Mouse (Mus musculus) heart, postnatal 0 days (tissue): ENCODE measurements at regions not wholly inside any gene's neighbourhood (a gene's known extent, or its start where the extent isn't known, plus 50 kb on each side); places are given as distances from the start of the nearest gene placed in this dataset.
A peak's percentile ranks its signal among the peaks of the same experiment; 100 is the strongest.

Source experiments
- ATAC-seq: fragments of 200-750 bp; cut with Nextera tagmentation; 2 replicates; pipeline ENCODE4 v1.8.0; 2017; ENCODE audit warnings: low read depth, moderate number of reproducible peaks, moderate library complexity; ENCODE audit not compliant: insufficient read depth
- DNase-seq: peaks from one replicate; pipeline ENCODE4 v3.0.0-alpha.2; 2016; ENCODE audit warnings: low spot score
- H3K27ac ChIP-seq: fragments of 300-500 bp; sonication (generic); 2 replicates; pipeline ENCODE4 v1.5.1; 2014; ENCODE audit warnings: low read depth, mild to moderate bottlenecking
- H3K27me3 ChIP-seq: fragments of 300-500 bp; sonication (generic); 2 replicates; pipeline ENCODE4 v1.6.1; 2014; ENCODE audit warnings: low read length, mixed read lengths; ENCODE audit not compliant: control insufficient read depth, insufficient read depth
- H3K36me3 ChIP-seq: fragments of 300-500 bp; sonication (generic); replicated peaks from 2 replicates; pipeline ENCODE4 v1.6.1; 2014; ENCODE audit warnings: low read length, mixed read lengths; ENCODE audit not compliant: control insufficient read depth, insufficient read depth
- H3K4me1 ChIP-seq: fragments of 300-500 bp; sonication (generic); 2 replicates; pipeline ENCODE4 v1.6.1; 2014; ENCODE audit warnings: antibody characterized with exemption; ENCODE audit not compliant: control insufficient read depth, insufficient read depth
- H3K4me2 ChIP-seq: fragments of 300-500 bp; sonication (generic); 2 replicates; pipeline ENCODE4 v1.6.1; 2014; ENCODE audit warnings: low read depth, mild to moderate bottlenecking, low read length, moderate library complexity
- H3K4me3 ChIP-seq: fragments of 300-500 bp; sonication (generic); 2 replicates; pipeline ENCODE4 v1.5.1; 2014; ENCODE audit warnings: low read depth, low read length
- H3K9ac ChIP-seq: fragments of 300-500 bp; sonication (generic); replicated peaks from 2 replicates; pipeline ENCODE4 v1.6.1; 2014; ENCODE audit warnings: low read depth, low read length, mixed read lengths
- H3K9me3 ChIP-seq: fragments of 300-500 bp; sonication (generic); replicated peaks from 2 replicates; pipeline ENCODE4 v1.6.1; 2016; ENCODE audit warnings: low read length; ENCODE audit not compliant: control insufficient read depth
- CTCF ChIP-seq: IDR thresholded peaks from 2 replicates; pipeline ENCODE4 v1.5.1; 2016; ENCODE audit warnings: antibody characterized with exemption, control low read depth, low read depth
- EP300 ChIP-seq: IDR thresholded peaks from 2 replicates; pipeline ENCODE4 v1.6.1; 2016; ENCODE audit warnings: antibody characterized with exemption, low read depth
- WGBS: fragments of 180-500 bp; shearing (Covaris S2); extraction: QIAGEN DNeasy Blood & Tissue Kit; methylation state at CpG from one replicate; pipeline ENCODE4 v1.1.7; 2014; 5-methylcytosine and 5-hydroxymethylcytosine counted together

DNA sequence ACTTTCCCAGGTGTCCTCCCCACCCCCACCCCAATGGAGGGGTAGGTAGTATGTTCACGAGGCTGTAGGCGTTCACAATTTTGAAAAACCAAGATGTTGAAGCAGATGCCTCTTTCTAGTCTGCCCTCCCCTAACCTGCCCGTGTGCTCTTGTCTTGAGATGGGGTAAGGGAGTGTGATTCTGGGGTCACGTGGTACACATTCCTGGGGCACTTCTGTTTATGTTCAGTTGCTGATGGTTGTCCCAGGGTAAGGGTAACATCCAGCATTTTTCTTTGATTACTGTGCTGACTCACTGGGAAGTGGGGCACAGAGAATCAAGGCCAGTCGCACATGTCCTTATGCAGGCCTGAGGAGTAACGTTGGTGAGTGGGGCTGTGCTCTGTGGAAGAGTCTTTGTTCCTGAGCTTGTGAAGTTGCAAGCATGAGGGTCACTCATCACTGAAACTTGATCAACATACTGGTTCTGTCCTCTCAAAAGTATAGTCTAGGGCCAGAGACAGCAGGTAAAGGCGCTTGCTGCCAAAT, 110.3 kb downstream of the Evx1 start:
- Histone ChIP-seq H3K27me3 (no peaks in the 10 kb centered on the region), H3K36me3 (no peaks in the 10 kb centered on the region), H3K4me1 (0 out of 2 replicates have a peak, but pooled peaks cover 2% of the 10 kb centered on the region), H3K9ac (no peak overlapping the region), H3K27ac (no peak overlapping the region), H3K4me3 (no peak overlapping the region), H3K9me3 (no peaks in the 10 kb centered on the region), H3K4me2 (no peak overlapping the region)
- 74% methylated on average over 7 of the region's 7 CpGs for WGBS
- ATAC-seq, result no peak
- TF ChIP-seq EP300 (no peak), CTCF (no peak)
- DNase-seq, result no peak

DNA sequence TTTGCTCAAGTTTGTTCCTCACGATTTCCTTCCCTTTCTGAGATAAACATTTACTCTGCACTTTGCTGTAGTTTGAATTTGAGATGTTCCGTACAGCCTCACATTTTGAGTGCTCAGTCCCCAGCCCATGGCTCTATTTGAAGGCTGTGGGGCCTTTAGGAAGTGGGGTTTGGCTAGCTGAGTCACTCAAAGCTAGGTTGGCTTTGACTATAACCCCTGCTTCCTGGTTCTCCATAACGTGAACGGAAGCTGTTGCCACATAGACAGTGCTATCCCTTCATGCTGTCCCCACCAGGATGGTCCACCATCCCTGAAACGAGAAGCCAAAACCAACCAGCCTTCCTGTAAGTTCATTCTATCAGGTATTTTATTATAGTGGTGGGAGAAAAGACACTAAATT, 111.1 kb downstream of the Evx1 start:
- TF ChIP-seq CTCF (no peak), EP300 (no peak)
- Histone ChIP-seq H3K4me2 (no peak overlapping the region), H3K27me3 (no peaks in the 10 kb centered on the region), H3K4me3 (no peak overlapping the region), H3K9me3 (no peaks in the 10 kb centered on the region), H3K27ac (no peak overlapping the region), H3K36me3 (no peaks in the 10 kb centered on the region), H3K9ac (no peak overlapping the region), H3K4me1 (0 out of 2 replicates have a peak, but pooled peaks cover 5% of the 10 kb centered on the region)
- 78% methylated on average over 5 of the region's 5 CpGs for WGBS
- DNase-seq (no peak), ATAC-seq (no peak)

DNA sequence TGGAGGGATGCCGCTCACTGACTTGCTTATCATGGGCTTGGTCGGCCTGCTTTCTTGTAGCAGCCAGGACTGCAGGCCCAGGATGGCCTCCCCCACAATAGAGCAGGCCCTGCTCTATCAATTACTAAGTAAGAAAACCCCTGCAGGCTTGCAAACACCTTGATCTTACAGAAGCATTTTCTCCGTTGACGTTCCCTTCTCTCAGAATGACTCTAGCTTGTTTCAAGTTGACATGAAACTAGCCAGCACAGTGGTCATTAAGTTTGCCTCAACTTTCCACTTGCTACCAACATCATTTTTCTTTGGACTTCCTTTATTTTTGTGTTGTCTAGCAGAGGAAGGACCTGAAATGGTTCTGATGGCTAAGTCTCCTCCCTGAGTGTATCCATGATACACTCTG, 111.8 kb downstream of the Evx1 start:
- H3K27ac ChIP-seq, result no peak overlapping the region
- TF ChIP-seq EP300 (no peak), CTCF (no peak)
- H3K27me3 ChIP-seq, result no peaks in the 10 kb centered on the region
- no peak overlapping the region for H3K4me3 ChIP-seq
- no peak overlapping the region for H3K9ac ChIP-seq
- DNase-seq (no peak), ATAC-seq (no peak)
- WGBS, result 88% methylated on average over 4 of the region's 4 CpGs
- no peak overlapping the region for H3K4me2 ChIP-seq
- H3K4me1 ChIP-seq, result 0 out of 2 replicates have a peak, but pooled peaks cover 5% of the 10 kb centered on the region
- H3K36me3 ChIP-seq, result no peaks in the 10 kb centered on the region
- no peaks in the 10 kb centered on the region for H3K9me3 ChIP-seq

DNA sequence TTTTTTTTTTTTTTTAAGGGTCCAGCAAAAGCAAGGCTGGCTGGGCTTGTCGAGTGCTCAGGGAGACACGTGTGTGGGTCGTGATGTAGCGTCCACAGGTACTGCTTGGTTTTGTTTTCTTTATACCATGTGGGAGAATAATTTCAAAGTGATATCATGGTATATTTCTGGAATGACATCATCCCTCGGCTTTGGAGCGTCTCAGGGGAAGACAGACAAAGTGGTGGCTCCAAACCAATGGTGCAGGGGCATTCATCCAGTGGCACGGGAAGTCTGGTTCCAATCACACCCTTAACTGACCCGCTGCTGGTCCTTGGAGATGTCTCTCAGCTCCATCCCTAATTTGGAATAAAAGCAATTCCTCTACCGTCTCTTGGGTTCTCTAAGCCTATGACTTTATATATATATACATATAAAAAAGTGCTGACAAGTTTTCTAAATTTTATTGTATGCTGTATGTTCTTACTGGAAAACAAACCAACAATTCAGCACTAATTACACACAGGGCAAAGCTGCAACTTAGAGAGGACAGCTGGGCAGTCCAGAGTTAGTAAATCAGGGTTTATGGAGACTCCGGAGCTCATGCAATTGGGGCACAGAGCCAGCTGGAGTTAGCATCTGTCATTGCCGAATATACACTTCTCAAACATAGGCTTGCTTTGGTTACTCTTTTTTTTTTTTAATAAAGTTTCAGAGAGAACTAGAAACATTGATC, 115.3 kb downstream of the Evx1 start:
- Histone ChIP-seq H3K36me3 (no peaks in the 10 kb centered on the region), H3K4me1 (0 out of 2 replicates have a peak, but pooled peaks cover 5% of the 10 kb centered on the region), H3K9ac (no peak overlapping the region), H3K27ac (peak overlapping the region; percentile 15; the same call in 1 of the 2 replicates), H3K9me3 (no peaks in the 10 kb centered on the region), H3K27me3 (no peaks in the 10 kb centered on the region), H3K4me2 (peak overlapping the region; percentile 15; the same call in 1 of the 2 replicates), H3K4me3 (no peak overlapping the region)
- TF ChIP-seq EP300, result no peak
- no peak for TF ChIP-seq CTCF
- peak; percentile 49 for DNase-seq
- whole genome bisulfite sequencing, result 19% methylated on average over 11 of the region's 11 CpGs
- peak; percentile 75 for ATAC-seq

DNA sequence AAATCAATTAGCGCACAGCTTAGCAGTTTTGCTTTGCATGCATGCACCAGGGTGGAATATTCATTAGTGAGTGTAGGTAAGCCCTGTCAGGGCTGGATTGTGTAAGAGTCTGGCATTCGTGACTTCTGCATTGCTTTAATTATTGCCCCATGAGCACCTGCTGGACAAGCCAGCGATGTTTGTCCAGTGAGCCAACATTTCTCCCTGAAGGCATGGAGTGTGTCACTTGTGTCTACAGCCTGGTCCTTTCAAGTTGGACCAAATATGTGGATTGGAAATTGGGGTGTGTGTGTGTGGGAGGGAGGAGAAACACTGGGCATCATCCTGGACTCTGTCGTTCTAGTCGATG, 115.9 kb downstream of the Evx1 start:
- TF ChIP-seq EP300 (no peak), CTCF (no peak)
- no peak overlapping the region for H3K9ac ChIP-seq
- no peaks in the 10 kb centered on the region for H3K9me3 ChIP-seq
- no peaks in the 10 kb centered on the region for H3K27me3 ChIP-seq
- 0 out of 2 replicates have a peak overlapping the region, but pooled peaks have one; percentile 15 for H3K27ac ChIP-seq
- 81% methylated on average over 5 of the region's 5 CpGs for WGBS
- no peak for DNase-seq
- H3K4me2 ChIP-seq, result no peak overlapping the region
- no peaks in the 10 kb centered on the region for H3K36me3 ChIP-seq
- H3K4me1 ChIP-seq, result 0 out of 2 replicates have a peak, but pooled peaks cover 5% of the 10 kb centered on the region
- ATAC-seq, result no peak
- H3K4me3 ChIP-seq, result no peak overlapping the region

DNA sequence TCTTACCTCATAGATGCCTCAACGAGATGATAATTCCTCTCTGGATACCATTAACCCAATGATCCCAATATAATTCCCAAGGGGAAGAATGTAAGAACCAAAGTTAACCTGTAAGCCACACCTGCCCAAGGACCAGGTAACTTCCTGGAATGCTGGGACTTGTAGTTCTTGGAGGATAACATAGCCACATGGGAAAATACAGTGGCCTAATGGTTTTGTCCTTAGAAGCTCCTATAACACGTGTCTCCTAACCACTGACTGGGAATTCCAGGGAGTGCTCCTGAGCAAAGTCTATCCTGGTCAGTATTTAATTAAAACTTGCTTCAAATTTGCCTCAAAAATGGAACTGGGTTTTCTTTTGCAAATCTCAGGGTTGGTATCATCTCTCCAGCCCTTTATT, 119.9 kb downstream of the Evx1 start:
- Histone ChIP-seq H3K36me3 (no peaks in the 10 kb centered on the region), H3K27me3 (no peaks in the 10 kb centered on the region), H3K9ac (no peak overlapping the region), H3K27ac (no peak overlapping the region), H3K4me3 (no peak overlapping the region), H3K4me2 (no peak overlapping the region), H3K4me1 (0 out of 2 replicates have a peak, but pooled peaks cover 6% of the 10 kb centered on the region), H3K9me3 (no peaks in the 10 kb centered on the region)
- no peak for ATAC-seq
- WGBS, result 69% methylated on average over 2 of the region's 2 CpGs
- TF ChIP-seq EP300 (no peak), CTCF (no peak)
- no peak for DNase-seq
